Comparison of ENCODE assay signal across 10 mouse cellular contexts in the genomic region with DNA sequence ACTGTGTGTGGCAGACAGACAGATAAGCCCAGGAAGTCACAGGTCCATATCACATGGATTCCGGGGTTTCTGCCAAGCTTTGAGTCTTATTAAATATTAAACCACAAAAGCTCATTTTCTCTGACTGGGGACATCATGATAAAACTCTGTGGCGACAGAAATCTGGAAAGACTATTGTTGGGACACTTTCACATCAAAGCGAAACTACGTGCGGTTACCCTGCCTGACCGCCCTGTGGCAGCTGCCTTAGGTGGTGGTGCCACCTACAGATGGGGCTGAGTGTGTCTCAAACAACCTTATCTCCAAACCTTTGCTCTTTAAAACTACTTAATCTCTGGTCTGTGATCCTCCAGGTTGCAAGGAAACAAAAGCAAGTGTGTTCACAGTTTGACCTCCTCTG.
A peak's percentile ranks its signal among the peaks of the same experiment; 100 is the strongest.
DNase-seq lines count a peak whose midpoint lies in the region; ATAC-seq and TF ChIP-seq lines count a peak whose summit lies in the region.
"Had no signal": no experiment of that assay in that cellular context is flagged by ENCODE, and none has a peak within 500 bp of the region (broad histone marks: within the 10 kb centered on the region; RNA-seq: fewer than 3 reads in every experiment).

No protein-coding gene starts in this region.

- ATAC-seq in midbrain, embryonic 16.5 days: no peak

- no peaks in the 10 kb centered on the region for H3K27me3 ChIP-seq in midbrain, embryonic 16.5 days (ENCODE audit: control insufficient read depth, insufficient read depth, low read depth, low read length)
- H3K27me3 ChIP-seq: embryonic facial prominence, embryonic 13.5 days; neural tube, embryonic 13.5 days had no signal

- H3K36me3 ChIP-seq in midbrain, embryonic 16.5 days (ENCODE audit: control insufficient read depth, insufficient read depth, low read length): no peaks in the 10 kb centered on the region
- H3K36me3 ChIP-seq: embryonic facial prominence, embryonic 13.5 days; neural tube, embryonic 13.5 days had no signal

- no peaks in the 10 kb centered on the region for H3K9me3 ChIP-seq in midbrain, embryonic 16.5 days (replicated peaks; ENCODE audit: control insufficient read depth, low read length, poor library complexity, severe bottlenecking)
- H3K9me3 ChIP-seq: embryonic facial prominence, embryonic 13.5 days; neural tube, embryonic 13.5 days had no signal

- DNase-seq in ovary, postnatal 36 days (ENCODE audit: low spot score): peak; percentile 30
- DNase-seq in ovary, adult 18-20 months (ENCODE audit: low spot score): no peak
- peak; percentile 37 for DNase-seq in heart, adult 8-10 months (ENCODE audit: low spot score)
- DNase-seq in kidney, postnatal 25 days: peak; percentile 44 to 62
- DNase-seq in natural killer cell, adult 2 months (ENCODE audit: low spot score in 2 of 2): peak; percentile 28 to 44
- DNase-seq in testis, postnatal 10 days (ENCODE audit: low spot score): no peak

- H3K4me1 ChIP-seq in bone marrow, adult 2 months (ENCODE audit: control insufficient read depth, insufficient read depth, low read length): no peaks in the 10 kb centered on the region
- no peaks in the 10 kb centered on the region for H3K4me1 ChIP-seq in midbrain, embryonic 16.5 days (ENCODE audit: control insufficient read depth, insufficient read depth, low read length)
- H3K4me1 ChIP-seq: neural tube, embryonic 13.5 days had no signal

- TF ChIP-seq POLR2A in bone marrow, adult 2 months (IDR thresholded peaks at IDR 0.05; ENCODE audit: borderline replicate concordance, control insufficient read depth, low read depth, low read length): no peak

- 5% methylated on average over 6 of the region's 6 CpGs for WGBS in bone marrow, adult 2 months
- WGBS in midbrain, embryonic 16.5 days: 38% methylated on average over 6 of the region's 6 CpGs

- no peak overlapping the region for H3K27ac ChIP-seq in bone marrow, adult 2 months (ENCODE audit: control insufficient read depth, insufficient read depth, low read depth, low read length, poor library complexity)
- no peak overlapping the region for H3K27ac ChIP-seq in midbrain, embryonic 16.5 days (ENCODE audit: low read length)
- H3K27ac ChIP-seq: embryonic facial prominence, embryonic 13.5 days; neural tube, embryonic 13.5 days had no signal

- no peak overlapping the region for H3K9ac ChIP-seq in midbrain, embryonic 16.5 days (ENCODE audit: low read depth, low read length)
- H3K9ac ChIP-seq: embryonic facial prominence, embryonic 13.5 days; neural tube, embryonic 13.5 days had no signal

- no peak overlapping the region for H3K4me2 ChIP-seq in midbrain, embryonic 16.5 days (ENCODE audit: low read length)
- H3K4me2 ChIP-seq: embryonic facial prominence, embryonic 13.5 days; neural tube, embryonic 13.5 days had no signal

- peak; percentile 79 for TF ChIP-seq CTCF in bone marrow, adult 2 months (IDR thresholded peaks at IDR 0.05; ENCODE audit: control insufficient read depth, insufficient read depth, low read length)

- peak overlapping the region; percentile 44 for H3K4me3 ChIP-seq in bone marrow, adult 2 months (replicated peaks; ENCODE audit: control insufficient read depth, low read depth, low read length)
- H3K4me3 ChIP-seq in midbrain, embryonic 16.5 days (ENCODE audit: low read depth, low read length): no peak overlapping the region
- H3K4me3 ChIP-seq: embryonic facial prominence, embryonic 13.5 days; neural tube, embryonic 13.5 days had no signal

Comparison
In these comparisons a context has a peak if more than half of its experiments do, and no peak if none do; other contexts are left out.
1. DNase-seq: peak in ovary, postnatal 36 days (single experiment), heart, adult 8-10 months (single experiment), kidney, postnatal 25 days (2 of 2) and natural killer cell, adult 2 months (2 of 2); none in ovary, adult 18-20 months (single experiment) and testis, postnatal 10 days (single experiment).